Comparison of ENCODE assay signal across 8 mouse cellular contexts in the genomic region with DNA sequence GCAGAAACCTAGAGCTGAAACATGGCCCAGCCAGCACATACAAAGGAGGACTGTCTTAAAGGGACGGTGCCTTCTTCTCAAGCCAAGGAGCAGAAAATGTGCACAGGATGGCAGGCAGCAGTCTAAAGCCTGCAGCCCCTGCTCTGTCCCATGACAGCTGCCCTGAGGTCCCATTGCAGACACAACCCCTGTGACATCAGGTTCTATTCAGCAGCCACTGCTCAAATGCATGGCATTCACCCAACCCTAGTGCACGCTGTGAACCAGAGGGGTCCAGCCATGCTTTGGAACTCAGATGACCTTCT. TPM values are rescaled to one million over a fixed set of nuclear protein-coding genes. Genes with fewer than 3 reads are reported as not detected.
DNase-seq lines count a peak whose midpoint lies in the region; ATAC-seq and TF ChIP-seq lines count a peak whose summit lies in the region.

No protein-coding gene starts in this region.

- peak overlapping the region; percentile 27 for H3K9ac ChIP-seq in hindbrain, embryonic 15.5 days
- H3K9ac ChIP-seq in neural tube, embryonic 13.5 days = peak overlapping the region; percentile 71

- peaks cover 70% of the 10 kb centered on the region for H3K4me1 ChIP-seq in cerebellum, adult 2 months (ENCODE audit: control insufficient read depth, insufficient read depth, low read length)
- H3K4me1 ChIP-seq in hindbrain, embryonic 15.5 days (replicated peaks) = peaks cover 87% of the 10 kb centered on the region
- peaks cover 84% of the 10 kb centered on the region for H3K4me1 ChIP-seq in neural tube, embryonic 13.5 days (replicated peaks)

- H3K27me3 ChIP-seq in cerebellum, adult 2 months (ENCODE audit: control insufficient read depth, insufficient read depth, low read length) = no peaks in the 10 kb centered on the region
- no peaks in the 10 kb centered on the region for H3K27me3 ChIP-seq in hindbrain, embryonic 15.5 days
- H3K27me3 ChIP-seq in neural tube, embryonic 13.5 days = no peaks in the 10 kb centered on the region

- peak in 1 of 2 experiments; percentile 45 for DNase-seq in cerebellum, adult 2 months
- no peak for DNase-seq in cerebellum, adult 8-10 months
- DNase-seq in left cerebral cortex, postnatal 25 days (ENCODE audit: low spot score in 2 of 2) = peak; percentile 43 to 51
- DNase-seq in left cerebral cortex, adult 11 months (ENCODE audit: low spot score) = no peak
- DNase-seq in kidney, adult 9 months = no peak
- no peak for DNase-seq in right cerebral cortex, postnatal 25 days

- peak overlapping the region; percentile 26 for H3K4me3 ChIP-seq in cerebellum, adult 2 months (replicated peaks; ENCODE audit: insufficient read depth, low read depth, low read length)
- peak overlapping the region; percentile 18 for H3K4me3 ChIP-seq in hindbrain, embryonic 15.5 days
- H3K4me3 ChIP-seq in neural tube, embryonic 13.5 days = peak overlapping the region; percentile 27

- TF ChIP-seq POLR2A in cerebellum, adult 2 months (IDR thresholded peaks at IDR 0.05; ENCODE audit: borderline replicate concordance, insufficient read depth, low read length) = no peak

- peak overlapping the region; percentile 76 for H3K4me2 ChIP-seq in hindbrain, embryonic 15.5 days
- peak overlapping the region; percentile 81 for H3K4me2 ChIP-seq in neural tube, embryonic 13.5 days

- ATAC-seq in hindbrain, embryonic 15.5 days (ENCODE audit: low FRiP score, low read depth) = no peak
- no peak for ATAC-seq in neural tube, embryonic 13.5 days (ENCODE audit: low read depth)

- intact Hi-C loops in left cerebral cortex, postnatal 25 days (cut with DNase I) = no loop called here

- no peaks in the 10 kb centered on the region for H3K9me3 ChIP-seq in hindbrain, embryonic 15.5 days
- H3K9me3 ChIP-seq in neural tube, embryonic 13.5 days = no peaks in the 10 kb centered on the region

- 4% methylated on average over 2 of the region's 2 CpGs for WGBS in cerebellum, adult 2 months
- WGBS in hindbrain, embryonic 15.5 days = 10% methylated on average over 2 of the region's 2 CpGs
- WGBS in neural tube, embryonic 13.5 days = 18% methylated on average over 2 of the region's 2 CpGs

- no peaks in the 10 kb centered on the region for H3K36me3 ChIP-seq in hindbrain, embryonic 15.5 days
- peaks cover 2% of the 10 kb centered on the region; the same call in 1 of the 2 replicates for H3K36me3 ChIP-seq in neural tube, embryonic 13.5 days

- peak overlapping the region; percentile 96 for H3K27ac ChIP-seq in cerebellum, adult 2 months (ENCODE audit: insufficient read depth, low read length)
- peak overlapping the region; percentile 80 for H3K27ac ChIP-seq in hindbrain, embryonic 15.5 days (replicated peaks)
- H3K27ac ChIP-seq in neural tube, embryonic 13.5 days (replicated peaks) = peak overlapping the region; percentile 91

- no peak for TF ChIP-seq CTCF in cerebellum, adult 2 months (IDR thresholded peaks at IDR 0.05; ENCODE audit: borderline replicate concordance, insufficient read depth, low read depth, low read length)

RNA-seq across cellular contexts. Expression of a gene that starts 50.1 kb away (rescaled TPM):
- 89.8 and 93.9 TPM in 2 replicates for polyA plus RNA-seq in cerebellum, adult 2 months (2012; rRNA removed)
- 10 to 100 TPM; 64.9 to 70.1 TPM for total RNA-seq in left cerebral cortex, postnatal 25 days (2021)
- 24.9 and 25.8 TPM in 2 replicates for polyA plus RNA-seq in hindbrain, embryonic 15.5 days (2015; fragmentation: Nextera tagmentation; extraction: Ambion mirVana)
- 24.4 and 25.2 TPM in 2 replicates for polyA plus RNA-seq in neural tube, embryonic 13.5 days (2015; fragmentation: Nextera tagmentation; extraction: Ambion mirVana)

Comparison
In these comparisons a context has a peak if more than half of its experiments do, and no peak if none do; other contexts are left out.
1. DNase-seq: peak in left cerebral cortex, postnatal 25 days (2 of 2); none in cerebellum, adult 8-10 months (single experiment), left cerebral cortex, adult 11 months (single experiment), kidney, adult 9 months (single experiment) and right cerebral cortex, postnatal 25 days (single experiment).
2. Peak in every context shown above with its lines, with median percentiles within 50 percentile points of each other: H3K27ac ChIP-seq and H3K4me3 ChIP-seq.